Mouse (Mus musculus): ENCODE measurements around the gene Shisal1.

Gene Shisal1

GRCm38 (mm10) chr15:84446997-84447396 is at the start of gene Shisal1:
Gene Shisal1, minus strand, starts transcription at chr15:84447097.
- DNase-seq, result no peak

- no peak for DNase-seq
These were observed 43.6 kb upstream of the Shisal1 start for GRCm38 (mm10) chr15:84490486-84490885.

GRCm38 (mm10) chr15:84484255-84484654 is 37.4 kb upstream of the Shisal1 start:
- DNase-seq, result peak; percentile 22

- DNase-seq, result no peak
These were observed 36.7 kb upstream of the Shisal1 start for GRCm38 (mm10) chr15:84483622-84484021.

- DNase-seq, result no peak
These were observed 34.5 kb upstream of the Shisal1 start for GRCm38 (mm10) chr15:84481259-84481877.

GRCm38 (mm10) chr15:84469391-84469790 is 22.5 kb upstream of the Shisal1 start:
- DNase-seq, result no peak

- no peak for DNase-seq
These were observed 20.9 kb upstream of the Shisal1 start for GRCm38 (mm10) chr15:84467761-84468160.

- DNase-seq, result peak; percentile 39
These were observed 19.8 kb upstream of the Shisal1 start for GRCm38 (mm10) chr15:84466458-84467267.

- no peak for DNase-seq
These were observed 14.5 kb upstream of the Shisal1 start for GRCm38 (mm10) chr15:84461429-84461828.

GRCm38 (mm10) chr15:84458983-84459382 is 12.1 kb upstream of the Shisal1 start:
- DNase-seq, result no peak

GRCm38 (mm10) chr15:84455286-84455685 is 8.4 kb upstream of the Shisal1 start:
- no peak for DNase-seq

- DNase-seq, result no peak
These were observed 6.2 kb upstream of the Shisal1 start for GRCm38 (mm10) chr15:84453091-84453490.

- peak; percentile 70 for DNase-seq
These were observed 3.7 kb upstream of the Shisal1 start for GRCm38 (mm10) chr15:84450441-84451183.

- no peak for DNase-seq
These were observed 833 bp downstream of the Shisal1 start for GRCm38 (mm10) chr15:84445812-84446716.

GRCm38 (mm10) chr15:84444181-84444580 is 2.7 kb downstream of the Shisal1 start:
- DNase-seq, result no peak

GRCm38 (mm10) chr15:84443631-84444030 is 3.3 kb downstream of the Shisal1 start:
- no peak for DNase-seq

- no peak for DNase-seq
These were observed 5.1 kb downstream of the Shisal1 start for GRCm38 (mm10) chr15:84441682-84442315.

- no peak for DNase-seq
These were observed 6.1 kb downstream of the Shisal1 start for GRCm38 (mm10) chr15:84440820-84441219.

GRCm38 (mm10) chr15:84433586-84434185 is 13.2 kb downstream of the Shisal1 start:
- DNase-seq, result no peak

GRCm38 (mm10) chr15:84430482-84430881 is 16.4 kb downstream of the Shisal1 start:
- DNase-seq, result no peak

- DNase-seq, result no peak
These were observed 19.3 kb downstream of the Shisal1 start for GRCm38 (mm10) chr15:84427624-84428023.

- no peak for DNase-seq
These were observed 21.2 kb downstream of the Shisal1 start for GRCm38 (mm10) chr15:84425733-84426132.
